Mouse (Mus musculus) R1 (cell line): ENCODE results near the gene Gpr35.

Source experiments
- DNase-seq: peaks from one replicate; pipeline ENCODE4 v3.0.0-alpha.2; 2018; ENCODE audit warnings: low read depth, low spot score

Gene Gpr35

GRCm38 (mm10) chr1:92981056-92981845 lies 30.6 kb downstream of the Gpr35 start:
- DNase-seq: no peak

- DNase-seq: no peak
These were observed 32.4 kb downstream of the Gpr35 start for GRCm38 (mm10) chr1:92982931-92983605.

GRCm38 (mm10) chr1:92984999-92985398 lies 34.3 kb downstream of the Gpr35 start:
- DNase-seq: no peak

- DNase-seq: no peak
These were observed 38.2 kb downstream of the Gpr35 start for GRCm38 (mm10) chr1:92988894-92989293.

GRCm38 (mm10) chr1:92989891-92990290 lies 39.2 kb downstream of the Gpr35 start:
- no peak for DNase-seq

GRCm38 (mm10) chr1:92992214-92992855 lies 41.7 kb downstream of the Gpr35 start:
- DNase-seq: no peak

GRCm38 (mm10) chr1:92992880-92993279 lies 42.2 kb downstream of the Gpr35 start:
- DNase-seq: no peak

- no peak for DNase-seq
These were observed 55.4 kb downstream of the Gpr35 start, which contains the start of gene Aqp12 for GRCm38 (mm10) chr1:93006061-93006460. Gene Aqp12 (plus strand): TSS chr1:93006334.

GRCm38 (mm10) chr1:93009196-93009595 lies 58.5 kb downstream of the Gpr35 start:
- DNase-seq: no peak

- peak; percentile 38 for DNase-seq
These were observed 60.1 kb downstream of the Gpr35 start for GRCm38 (mm10) chr1:93010731-93011130.

- DNase-seq: no peak
These were observed 61.5 kb downstream of the Gpr35 start for GRCm38 (mm10) chr1:93012103-93012585.

GRCm38 (mm10) chr1:93013367-93013766 lies 62.7 kb downstream of the Gpr35 start:
- no peak for DNase-seq

GRCm38 (mm10) chr1:93014460-93014859 lies 63.8 kb downstream of the Gpr35 start:
- DNase-seq: peak; percentile 60

- DNase-seq: no peak
These were observed 64.5 kb downstream of the Gpr35 start for GRCm38 (mm10) chr1:93015136-93015535.

- no peak for DNase-seq
These were observed 68.1 kb downstream of the Gpr35 start for GRCm38 (mm10) chr1:93018716-93019115.

- no peak for DNase-seq
These were observed 69.9 kb downstream of the Gpr35 start for GRCm38 (mm10) chr1:93020602-93021001.

GRCm38 (mm10) chr1:93026600-93026999 lies 75.9 kb downstream of the Gpr35 start:
- no peak for DNase-seq

- DNase-seq: no peak
These were observed 78.7 kb downstream of the Gpr35 start for GRCm38 (mm10) chr1:93029387-93029786.

- DNase-seq: no peak
These were observed 79.4 kb downstream of the Gpr35 start for GRCm38 (mm10) chr1:93030060-93030459.

GRCm38 (mm10) chr1:93031199-93031598 lies 80.5 kb downstream of the Gpr35 start:
- DNase-seq: no peak

GRCm38 (mm10) chr1:93033989-93034388 lies 83.3 kb downstream of the Gpr35 start:
- no peak for DNase-seq

GRCm38 (mm10) chr1:93035981-93036380 lies 85.3 kb downstream of the Gpr35 start:
- DNase-seq: no peak
